Mouse (Mus musculus): ENCODE results near the gene Cfap65. TPM values are rescaled to one million over a fixed set of nuclear protein-coding genes. Genes with fewer than 3 reads are reported as not detected.
A peak's percentile ranks its signal among the peaks of the same experiment; 100 is the strongest.

Gene Cfap65
- polyA plus RNA-seq, 1 experiment from 2014 or later: not detected

GRCm38 (mm10) chr1:74960059-74960458 is 24.7 kb upstream of the Cfap65 start:
- in situ Hi-C loops (cut with MboI; ENCODE audit: low pct_unique_long_range_greater_than_20kb): no loop called here
- peaks cover 28% of the 10 kb centered on the region for H3K27me3 ChIP-seq
- no peak for TF ChIP-seq CTCF (IDR thresholded peaks at IDR 0.05)
- POLR2A ChIA-PET: no interaction called here
- DNase-seq (ENCODE audit: low read depth, low spot score): no peak
- ATAC-seq: no peak
- CTCF ChIA-PET: interaction anchor here (1.6 kb wide), 1 partner anchor 82 kb away, joined by 3 read pairs; no protein-coding TSS in a partner anchor

- H3K27me3 ChIP-seq: peaks cover 71% of the 10 kb centered on the region
- no peak for ATAC-seq
- ChIA-PET POLR2A (no interaction called here), CTCF (no interaction called here)
- in situ Hi-C loops (cut with MboI; ENCODE audit: low pct_unique_long_range_greater_than_20kb): no loop called here
- no peak for TF ChIP-seq CTCF (IDR thresholded peaks at IDR 0.05)
- no peak for DNase-seq (ENCODE audit: low read depth, low spot score)
These were observed 16.3 kb upstream of the Cfap65 start, which contains the start of gene Ihh for GRCm38 (mm10) chr1:74951556-74952210. TSS of gene Ihh (minus strand) at chr1:74951672.

GRCm38 (mm10) chr1:74950576-74951490 is 15.4 kb upstream of the Cfap65 start:
- H3K27me3 ChIP-seq: peaks cover 80% of the 10 kb centered on the region
- ChIA-PET POLR2A (no interaction called here), CTCF (interaction anchor here (1.0 kb wide), 1 partner anchor 101 kb away, joined by 3 read pairs; no protein-coding TSS in a partner anchor)
- ATAC-seq (no peak), DNase-seq (ENCODE audit: low read depth, low spot score) (no peak)
- in situ Hi-C loops (cut with MboI; ENCODE audit: low pct_unique_long_range_greater_than_20kb): no loop called here
- TF ChIP-seq CTCF (IDR thresholded peaks at IDR 0.05): no peak

- ChIA-PET CTCF (interaction anchor here (0.9 to 1.7 kb wide), 3 partner anchors 23 to 102 kb away, joined by 3 read pairs; no protein-coding TSS in a partner anchor), POLR2A (no interaction called here)
- no peak for ATAC-seq
- TF ChIP-seq CTCF (IDR thresholded peaks at IDR 0.05): no peak
- no peak for DNase-seq (ENCODE audit: low read depth, low spot score)
- in situ Hi-C loops (cut with MboI; ENCODE audit: low pct_unique_long_range_greater_than_20kb): no loop called here
- H3K27me3 ChIP-seq: peaks cover 82% of the 10 kb centered on the region
These were observed 14.7 kb upstream of the Cfap65 start for GRCm38 (mm10) chr1:74950066-74950465.

GRCm38 (mm10) chr1:74949666-74950050 is 14.3 kb upstream of the Cfap65 start:
- DNase-seq (ENCODE audit: low read depth, low spot score): no peak
- in situ Hi-C loops (cut with MboI; ENCODE audit: low pct_unique_long_range_greater_than_20kb): loop anchor here (5.0 to 10.0 kb wide), 2 partner anchors 68 to 315 kb away; partner anchors contain the start of gene Ptprn
- ATAC-seq: peak; percentile 48
- ChIA-PET CTCF (interaction anchor here (0.9 to 1.7 kb wide), 5 partner anchors 13 to 304 kb away, joined by 3 to 6 read pairs (median 3); no protein-coding TSS in a partner anchor), POLR2A (no interaction called here)
- TF ChIP-seq CTCF (IDR thresholded peaks at IDR 0.05): no peak
- peaks cover 81% of the 10 kb centered on the region for H3K27me3 ChIP-seq

GRCm38 (mm10) chr1:74948784-74949665 is 13.6 kb upstream of the Cfap65 start:
- in situ Hi-C loops (cut with MboI; ENCODE audit: low pct_unique_long_range_greater_than_20kb): loop anchor here (5.0 to 10.0 kb wide), 2 partner anchors 68 to 316 kb away; partner anchors contain the start of gene Ptprn
- POLR2A ChIA-PET: no interaction called here
- CTCF ChIA-PET: interaction anchor here (0.8 to 1.7 kb wide), 8 partner anchors 12 to 305 kb away, joined by 3 to 6 read pairs (median 3); no protein-coding TSS in a partner anchor
- H3K27me3 ChIP-seq: peaks cover 83% of the 10 kb centered on the region
- ATAC-seq: no peak
- DNase-seq (ENCODE audit: low read depth, low spot score): no peak
- no peak for TF ChIP-seq CTCF (IDR thresholded peaks at IDR 0.05)

GRCm38 (mm10) chr1:74947986-74948670 is 12.7 kb upstream of the Cfap65 start:
- in situ Hi-C loops (cut with MboI; ENCODE audit: low pct_unique_long_range_greater_than_20kb): loop anchor here (5.0 to 10.0 kb wide), 2 partner anchors 69 to 317 kb away; partner anchors contain the start of gene Ptprn
- ATAC-seq (no peak), DNase-seq (ENCODE audit: low read depth, low spot score) (no peak)
- ChIA-PET CTCF (interaction anchor here (0.8 to 1.7 kb wide), 4 partner anchors 22 to 104 kb away, joined by 3 read pairs; no protein-coding TSS in a partner anchor), POLR2A (no interaction called here)
- no peak for TF ChIP-seq CTCF (IDR thresholded peaks at IDR 0.05)
- H3K27me3 ChIP-seq: peaks cover 82% of the 10 kb centered on the region

- ChIA-PET CTCF (no interaction called here), POLR2A (no interaction called here)
- ATAC-seq: no peak
- no peak for TF ChIP-seq CTCF (IDR thresholded peaks at IDR 0.05)
- no peak for DNase-seq (ENCODE audit: low read depth, low spot score)
- in situ Hi-C loops (cut with MboI; ENCODE audit: low pct_unique_long_range_greater_than_20kb): loop anchor here (10.0 kb wide), 1 partner anchor 323 kb away; the partner anchor contains the start of gene Ptprn
- peaks cover 58% of the 10 kb centered on the region for H3K27me3 ChIP-seq
These were observed 6.4 kb upstream of the Cfap65 start for GRCm38 (mm10) chr1:74941651-74942360.

GRCm38 (mm10) chr1:74939762-74940161 is 4.4 kb upstream of the Cfap65 start:
- DNase-seq (ENCODE audit: low read depth, low spot score) (no peak), ATAC-seq (no peak)
- in situ Hi-C loops (cut with MboI; ENCODE audit: low pct_unique_long_range_greater_than_20kb): loop anchor here (10.0 kb wide), 1 partner anchor 325 kb away; the partner anchor contains the start of gene Ptprn
- peaks cover 43% of the 10 kb centered on the region for H3K27me3 ChIP-seq
- ChIA-PET CTCF (interaction anchor here (1.0 kb wide), 1 partner anchor 76 kb away, joined by 3 read pairs; no protein-coding TSS in a partner anchor), POLR2A (no interaction called here)
- no peak for TF ChIP-seq CTCF (IDR thresholded peaks at IDR 0.05)
